Mouse (Mus musculus): Measurements from ENCODE around the gene Zfand5. TPM values are rescaled to one million over a fixed set of nuclear protein-coding genes. Genes with fewer than 3 reads are reported as not detected.
"Not testable (repeated sequence)": the region's sequence is repeated elsewhere in the genome, so short reads cannot be mapped to it uniquely, and the experiment has no call there.

The Zfand5 gene
- polyA plus RNA-seq, 2 experiments, result 61.0 to 122 TPM

DNA sequence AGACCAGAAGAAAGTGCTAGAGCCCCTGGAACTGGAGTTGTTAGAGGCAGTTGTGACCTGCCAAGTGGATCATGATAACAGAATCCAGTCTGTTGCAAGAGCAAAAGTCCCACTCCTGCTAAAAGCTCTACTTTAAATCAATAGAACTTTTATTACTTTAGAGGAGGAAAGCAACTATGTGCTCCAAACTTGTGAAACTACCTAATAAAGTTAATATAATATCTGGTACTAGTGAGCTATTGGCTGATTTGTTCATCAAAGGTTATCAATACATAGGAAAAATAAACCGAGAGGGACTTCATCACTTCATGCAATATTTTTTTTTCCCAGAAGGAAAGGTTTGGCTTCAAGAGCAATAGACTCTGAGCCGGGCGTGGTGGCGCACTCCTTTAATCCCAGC lies 25.3 kb downstream of the Zfand5 start:
- 94% methylated on average over 4 of the region's 4 CpGs for WGBS
- no peaks in the 10 kb centered on the region for H3K4me1 ChIP-seq (ENCODE audit: control insufficient read depth, insufficient read depth, low read length)
- H3K9me3 ChIP-seq (ENCODE audit: control insufficient read depth, low read length), result no peaks in the 10 kb centered on the region
- no peak for TF ChIP-seq POLR2A (IDR thresholded peaks at IDR 0.05; ENCODE audit: borderline replicate concordance, extremely low read depth, insufficient read depth, insufficient read length)
- no peak overlapping the region for H3K4me2 ChIP-seq (replicated peaks; ENCODE audit: low read depth, low read length, severe bottlenecking)
- no peaks in the 10 kb centered on the region for H3K27me3 ChIP-seq (ENCODE audit: control insufficient read depth, insufficient read depth, low read length)
- no peak overlapping the region for H3K9ac ChIP-seq (ENCODE audit: low read depth, low read length, severe bottlenecking)
- DNase-seq (ENCODE audit: low spot score) (no peak), ATAC-seq (ENCODE audit: low FRiP score, low read depth) (no peak)
- no peaks in the 10 kb centered on the region for H3K36me3 ChIP-seq (ENCODE audit: control insufficient read depth, insufficient read depth, low read length)
- H3K27ac ChIP-seq (replicated peaks; ENCODE audit: low read depth, low read length), result no peak overlapping the region
- no peak overlapping the region for H3K4me3 ChIP-seq (replicated peaks; ENCODE audit: low read length)

DNA sequence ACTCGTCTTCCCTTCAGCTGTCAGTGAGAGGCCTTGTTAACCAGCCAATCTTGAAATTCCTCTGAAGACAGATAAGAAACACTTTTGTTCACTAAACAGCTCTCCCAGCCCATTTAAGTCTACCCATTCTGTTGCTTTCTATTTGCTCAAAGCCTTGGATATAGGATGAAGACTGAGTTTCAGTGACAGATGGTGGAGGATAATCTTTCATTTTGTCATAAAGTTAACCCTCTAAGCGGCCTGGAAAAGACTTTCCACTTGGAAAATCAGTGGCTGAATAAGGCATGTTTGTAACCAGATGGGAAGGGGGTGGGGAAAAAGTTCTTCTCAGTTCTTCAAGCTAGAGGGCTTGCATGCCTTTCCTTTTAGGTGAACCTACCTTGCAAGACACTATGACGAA lies 29.7 kb downstream of the Zfand5 start:
- WGBS, result 46% methylated on average over 3 of the region's 3 CpGs

DNA sequence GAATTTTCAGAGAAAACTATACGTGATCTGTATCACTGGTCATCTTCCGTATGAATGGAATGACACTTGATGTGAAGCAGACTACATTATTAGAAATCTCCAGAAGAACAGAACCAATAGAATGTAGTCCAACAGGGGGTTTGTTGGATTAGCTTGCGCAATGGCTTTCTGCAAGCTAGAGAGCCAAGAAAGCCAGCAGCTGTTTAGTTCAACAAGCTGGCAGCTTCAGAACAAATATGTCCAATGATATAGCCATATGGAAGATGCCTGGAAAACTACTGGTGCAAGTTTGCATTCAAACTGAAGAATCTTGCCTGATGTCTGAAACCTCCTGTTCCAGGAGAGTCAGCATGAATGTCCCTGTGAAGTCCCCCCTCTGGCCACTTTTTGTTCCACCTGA lies 35.7 kb downstream of the Zfand5 start:
- H3K4me1 ChIP-seq (ENCODE audit: control insufficient read depth, insufficient read depth, low read length), result no peaks in the 10 kb centered on the region

More for the DNA sequence above, 29.7 kb downstream of the Zfand5 start:
- Histone ChIP-seq H3K27me3 (ENCODE audit: control insufficient read depth, insufficient read depth, low read length) (no peaks in the 10 kb centered on the region), H3K4me2 (replicated peaks; ENCODE audit: low read depth, low read length, severe bottlenecking) (no peak overlapping the region), H3K4me1 (ENCODE audit: control insufficient read depth, insufficient read depth, low read length) (no peaks in the 10 kb centered on the region), H3K27ac (replicated peaks; ENCODE audit: low read depth, low read length) (no peak overlapping the region), H3K4me3 (replicated peaks; ENCODE audit: low read length) (no peak overlapping the region), H3K36me3 (ENCODE audit: control insufficient read depth, insufficient read depth, low read length) (no peaks in the 10 kb centered on the region), H3K9me3 (ENCODE audit: control insufficient read depth, low read length) (no peaks in the 10 kb centered on the region), H3K9ac (ENCODE audit: low read depth, low read length, severe bottlenecking) (no peak overlapping the region)
- TF ChIP-seq POLR2A (IDR thresholded peaks at IDR 0.05; ENCODE audit: borderline replicate concordance, extremely low read depth, insufficient read depth, insufficient read length), result no peak
- DNase-seq (ENCODE audit: low spot score) (peak; percentile 7), ATAC-seq (ENCODE audit: low FRiP score, low read depth) (peak; percentile 63; the same call in 1 of the 2 replicates)

DNA sequence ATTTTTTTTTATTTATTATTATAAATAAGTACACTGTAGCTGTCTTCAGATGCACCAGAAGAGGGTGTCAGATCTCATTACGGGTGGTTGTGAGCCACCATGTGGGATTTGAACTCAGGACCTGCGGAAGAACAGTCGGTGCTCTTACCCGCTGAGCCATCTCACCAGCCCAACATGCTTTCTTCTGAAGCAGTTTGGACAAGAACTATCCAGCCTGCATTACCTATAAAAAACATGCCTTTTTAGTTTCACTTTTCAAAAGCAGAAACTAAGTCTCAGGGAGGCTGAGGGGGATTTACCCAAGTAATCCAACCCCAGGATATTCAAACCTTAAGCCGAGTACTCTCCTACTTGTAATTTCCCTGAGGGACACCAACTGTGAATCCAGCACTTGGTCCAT lies 38.3 kb downstream of the Zfand5 start:
- not testable (repeated sequence) for DNase-seq (ENCODE audit: low spot score); H3K27ac ChIP-seq (replicated peaks; ENCODE audit: low read depth, low read length); H3K36me3 ChIP-seq (ENCODE audit: control insufficient read depth, insufficient read depth, low read length); H3K4me3 ChIP-seq (replicated peaks; ENCODE audit: low read length); H3K4me2 ChIP-seq (replicated peaks; ENCODE audit: low read depth, low read length, severe bottlenecking); ATAC-seq (ENCODE audit: low FRiP score, low read depth); H3K9ac ChIP-seq (ENCODE audit: low read depth, low read length, severe bottlenecking); H3K4me1 ChIP-seq (ENCODE audit: control insufficient read depth, insufficient read depth, low read length); H3K9me3 ChIP-seq (ENCODE audit: control insufficient read depth, low read length); H3K27me3 ChIP-seq (ENCODE audit: control insufficient read depth, insufficient read depth, low read length)
- 90% methylated on average over 5 of the region's 5 CpGs for WGBS

More for the DNA sequence above, 35.7 kb downstream of the Zfand5 start:
- 92% methylated on average over 3 of the region's 3 CpGs for WGBS
- H3K9ac ChIP-seq (ENCODE audit: low read depth, low read length, severe bottlenecking), result no peak overlapping the region
- ATAC-seq (ENCODE audit: low FRiP score, low read depth), result no peak
- H3K27ac ChIP-seq (replicated peaks; ENCODE audit: low read depth, low read length), result no peak overlapping the region
- H3K36me3 ChIP-seq (ENCODE audit: control insufficient read depth, insufficient read depth, low read length), result no peaks in the 10 kb centered on the region
- no peaks in the 10 kb centered on the region for H3K27me3 ChIP-seq (ENCODE audit: control insufficient read depth, insufficient read depth, low read length)
- no peak overlapping the region for H3K4me2 ChIP-seq (replicated peaks; ENCODE audit: low read depth, low read length, severe bottlenecking)
- no peak for DNase-seq (ENCODE audit: low spot score)
- no peak overlapping the region for H3K4me3 ChIP-seq (replicated peaks; ENCODE audit: low read length)
- TF ChIP-seq POLR2A (IDR thresholded peaks at IDR 0.05; ENCODE audit: borderline replicate concordance, extremely low read depth, insufficient read depth, insufficient read length), result no peak
- no peaks in the 10 kb centered on the region for H3K9me3 ChIP-seq (ENCODE audit: control insufficient read depth, low read length)

DNA sequence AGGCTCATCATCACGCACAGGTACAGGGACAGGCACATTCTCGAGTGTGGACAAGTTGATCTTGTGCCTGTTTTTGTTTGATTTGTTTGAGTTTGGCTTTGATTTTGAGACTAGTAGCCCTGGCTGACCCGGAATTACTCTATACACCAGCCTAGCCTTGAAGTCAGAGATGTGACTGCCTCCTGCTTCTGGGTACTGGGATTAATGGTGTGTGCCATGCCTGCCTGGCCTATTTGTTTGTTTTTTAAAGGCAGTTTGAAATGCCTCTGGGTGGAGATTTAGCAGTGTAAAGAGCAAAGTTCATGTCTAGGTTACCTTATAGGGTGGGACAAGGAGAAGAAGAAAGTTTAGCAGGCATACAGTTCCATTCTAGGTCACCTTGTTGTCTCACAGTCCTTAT lies 43.6 kb downstream of the Zfand5 start:
- DNase-seq (ENCODE audit: low spot score) (no peak), ATAC-seq (ENCODE audit: low FRiP score, low read depth) (no peak)
- no peaks in the 10 kb centered on the region for H3K4me1 ChIP-seq (ENCODE audit: control insufficient read depth, insufficient read depth, low read length)
- TF ChIP-seq POLR2A (IDR thresholded peaks at IDR 0.05; ENCODE audit: borderline replicate concordance, extremely low read depth, insufficient read depth, insufficient read length), result no peak
- H3K4me3 ChIP-seq (replicated peaks; ENCODE audit: low read length), result no peak overlapping the region
- H3K9me3 ChIP-seq (ENCODE audit: control insufficient read depth, low read length), result no peaks in the 10 kb centered on the region
- H3K9ac ChIP-seq (ENCODE audit: low read depth, low read length, severe bottlenecking), result no peak overlapping the region
- H3K27me3 ChIP-seq (ENCODE audit: control insufficient read depth, insufficient read depth, low read length), result no peaks in the 10 kb centered on the region
- 80% methylated on average over 3 of the region's 3 CpGs for whole genome bisulfite sequencing
- no peaks in the 10 kb centered on the region for H3K36me3 ChIP-seq (ENCODE audit: control insufficient read depth, insufficient read depth, low read length)
- no peak overlapping the region for H3K27ac ChIP-seq (replicated peaks; ENCODE audit: low read depth, low read length)
- H3K4me2 ChIP-seq (replicated peaks; ENCODE audit: low read depth, low read length, severe bottlenecking), result no peak overlapping the region

DNA sequence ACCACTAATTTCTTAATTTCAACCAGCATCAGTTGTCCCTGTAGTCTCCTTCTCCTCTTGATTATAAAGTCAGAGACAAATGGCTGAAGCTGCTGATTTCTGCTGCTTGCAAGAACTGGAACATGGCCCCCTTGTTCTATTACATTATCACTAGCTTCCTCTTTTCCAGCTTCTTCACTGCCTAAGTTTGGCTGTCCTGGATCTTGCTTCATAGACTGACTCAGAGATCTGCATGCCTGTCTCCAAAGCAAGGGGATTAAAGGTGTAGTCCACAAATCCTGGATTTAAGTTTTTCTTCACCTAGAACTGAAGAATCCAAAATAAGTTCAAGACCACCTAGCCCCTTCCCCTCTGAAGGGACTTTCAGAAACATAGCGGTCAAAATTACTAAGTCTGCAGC lies 47.5 kb downstream of the Zfand5 start:
- ATAC-seq (ENCODE audit: low FRiP score, low read depth) (no peak), DNase-seq (ENCODE audit: low spot score) (no peak)
- Histone ChIP-seq H3K4me1 (ENCODE audit: control insufficient read depth, insufficient read depth, low read length) (no peaks in the 10 kb centered on the region), H3K36me3 (ENCODE audit: control insufficient read depth, insufficient read depth, low read length) (no peaks in the 10 kb centered on the region), H3K27ac (replicated peaks; ENCODE audit: low read depth, low read length) (no peak overlapping the region), H3K4me2 (replicated peaks; ENCODE audit: low read depth, low read length, severe bottlenecking) (no peak overlapping the region), H3K27me3 (ENCODE audit: control insufficient read depth, insufficient read depth, low read length) (no peaks in the 10 kb centered on the region), H3K9ac (ENCODE audit: low read depth, low read length, severe bottlenecking) (no peak overlapping the region), H3K9me3 (ENCODE audit: control insufficient read depth, low read length) (no peaks in the 10 kb centered on the region), H3K4me3 (replicated peaks; ENCODE audit: low read length) (no peak overlapping the region)
- 95% methylated on average over 1 of the region's 1 CpGs for WGBS
- TF ChIP-seq POLR2A (IDR thresholded peaks at IDR 0.05; ENCODE audit: borderline replicate concordance, extremely low read depth, insufficient read depth, insufficient read length), result no peak
